Mouse (Mus musculus) liver, embryonic 15.5 days (tissue): Measurements from ENCODE around the gene 1810010H24Rik. TPM values are rescaled to one million over a fixed set of nuclear protein-coding genes. Genes with fewer than 3 reads are reported as not detected.
A peak's percentile ranks its signal among the peaks of the same experiment; 100 is the strongest.
"Not testable (repeated sequence)": the region's sequence is repeated elsewhere in the genome, so short reads cannot be mapped to it uniquely, and the experiment has no call there.

Experiments
- ATAC-seq: fragments of 200-750 bp; cut with Nextera tagmentation; 2 replicates; pipeline ENCODE4 v1.8.0; 2017; ENCODE audit warnings: moderate number of reproducible peaks, mild to moderate bottlenecking, moderate library complexity; ENCODE audit not compliant: insufficient read depth
- H3K27ac ChIP-seq: fragments of 300-500 bp; sonication (generic); replicated peaks from 2 replicates; pipeline ENCODE4 v1.5.1; 2015; ENCODE audit warnings: mild to moderate bottlenecking, inconsistent platforms
- H3K27me3 ChIP-seq: fragments of 300-500 bp; sonication (generic); 2 replicates; pipeline ENCODE4 v1.6.1; 2015; ENCODE audit warnings: mild to moderate bottlenecking, inconsistent platforms
- H3K36me3 ChIP-seq: fragments of 300-500 bp; sonication (generic); replicated peaks from 2 replicates; pipeline ENCODE4 v1.6.1; 2015; ENCODE audit warnings: moderate library complexity, mild to moderate bottlenecking, inconsistent platforms
- H3K4me1 ChIP-seq: fragments of 300-500 bp; sonication (generic); replicated peaks from 2 replicates; pipeline ENCODE4 v1.6.1; 2015; ENCODE audit warnings: inconsistent platforms
- H3K4me2 ChIP-seq: fragments of 300-500 bp; sonication (generic); 2 replicates; pipeline ENCODE4 v1.6.1; 2015; ENCODE audit warnings: moderate library complexity, mild to moderate bottlenecking, inconsistent platforms
- H3K4me3 ChIP-seq: fragments of 300-500 bp; sonication (generic); replicated peaks from 2 replicates; pipeline ENCODE4 v1.5.1; 2015; ENCODE audit warnings: mild to moderate bottlenecking, inconsistent platforms
- H3K9ac ChIP-seq: fragments of 300-500 bp; sonication (generic); 2 replicates; pipeline ENCODE4 v1.6.1; 2015; ENCODE audit warnings: moderate library complexity, mild to moderate bottlenecking, inconsistent platforms
- H3K9me3 ChIP-seq: fragments of 300-500 bp; sonication (generic); replicated peaks from 2 replicates; pipeline ENCODE4 v1.6.1; 2016; ENCODE audit warnings: inconsistent platforms
- WGBS: fragments of 180-500 bp; shearing (Covaris S2); methylation state at CpG from one replicate; pipeline ENCODE4 v1.1.7; 2015; ENCODE audit warnings: mixed read lengths; ENCODE audit not compliant: insufficient replicate concordance; 5-methylcytosine and 5-hydroxymethylcytosine counted together
- polyA plus RNA-seq: library from polyadenylated mRNA; unstranded; fragments of >200 nt; fragmentation: Nextera tagmentation; extraction: Ambion mirVana; gene quantifications from 2 replicates; pipeline ENCODE4 v1.2.1, GENCODE M21; 2015

1810010H24Rik gene
- polyA plus RNA-seq, 1 experiment from 2014 or later, result 4.5 TPM

- Histone ChIP-seq H3K4me1 (peaks cover 15% of the 10 kb centered on the region), H3K9ac (no peak overlapping the region), H3K9me3 (no peaks in the 10 kb centered on the region), H3K27ac (peak overlapping the region; percentile 49), H3K36me3 (peaks cover 67% of the 10 kb centered on the region), H3K4me3 (no peak overlapping the region), H3K27me3 (no peaks in the 10 kb centered on the region), H3K4me2 (peak overlapping the region; percentile 42)
- ATAC-seq, result peak; percentile 78
- WGBS, result 11% methylated on average over 5 of the region's 5 CpGs
Measured at GRCm38 (mm10) chr11:107044321-107044720, 18.8 kb downstream of the 1810010H24Rik start.

GRCm38 (mm10) chr11:107045546-107045945 is 20.1 kb downstream of the 1810010H24Rik start:
- H3K4me2 ChIP-seq, result no peak overlapping the region
- no peak for ATAC-seq

GRCm38 (mm10) chr11:107046766-107047620 is 21.5 kb downstream of the 1810010H24Rik start:
- Histone ChIP-seq H3K27ac (no peak overlapping the region), H3K4me3 (no peak overlapping the region), H3K9ac (no peak overlapping the region), H3K4me1 (peaks cover 15% of the 10 kb centered on the region), H3K9me3 (no peaks in the 10 kb centered on the region), H3K27me3 (no peaks in the 10 kb centered on the region), H3K4me2 (no peak overlapping the region), H3K36me3 (peaks cover 59% of the 10 kb centered on the region)
- 81% methylated on average over 15 of the region's 15 CpGs for WGBS
- no peak for ATAC-seq

More at GRCm38 (mm10) chr11:107045546-107045945, 20.1 kb downstream of the 1810010H24Rik start:
- peaks cover 63% of the 10 kb centered on the region for H3K36me3 ChIP-seq
- no peak overlapping the region for H3K27ac ChIP-seq
- 81% methylated on average over 4 of the region's 4 CpGs for WGBS
- peaks cover 15% of the 10 kb centered on the region for H3K4me1 ChIP-seq
- H3K9me3 ChIP-seq, result no peaks in the 10 kb centered on the region
- H3K9ac ChIP-seq, result no peak overlapping the region
- H3K4me3 ChIP-seq, result no peak overlapping the region
- no peaks in the 10 kb centered on the region for H3K27me3 ChIP-seq

GRCm38 (mm10) chr11:107054870-107055269 is 29.4 kb downstream of the 1810010H24Rik start:
- no peak overlapping the region for H3K4me3 ChIP-seq
- H3K36me3 ChIP-seq, result peaks cover 86% of the 10 kb centered on the region
- peak; percentile 74 for ATAC-seq
- peaks cover 4% of the 10 kb centered on the region; the same call in 1 of the 2 replicates for H3K4me1 ChIP-seq
- 75% methylated on average over 6 of the region's 6 CpGs for WGBS
- H3K9me3 ChIP-seq, result no peaks in the 10 kb centered on the region
- H3K27ac ChIP-seq, result no peak overlapping the region
- no peak overlapping the region for H3K9ac ChIP-seq
- H3K27me3 ChIP-seq, result no peaks in the 10 kb centered on the region
- H3K4me2 ChIP-seq, result no peak overlapping the region

GRCm38 (mm10) chr11:107057391-107057790 is 31.9 kb downstream of the 1810010H24Rik start:
- Histone ChIP-seq H3K27ac (no peak overlapping the region), H3K4me1 (peaks cover 4% of the 10 kb centered on the region; the same call in 1 of the 2 replicates), H3K4me2 (no peak overlapping the region), H3K27me3 (no peaks in the 10 kb centered on the region), H3K9me3 (no peaks in the 10 kb centered on the region), H3K4me3 (no peak overlapping the region), H3K36me3 (peaks cover 96% of the 10 kb centered on the region), H3K9ac (no peak overlapping the region)
- ATAC-seq, result no peak
- 86% methylated on average over 6 of the region's 6 CpGs for WGBS

- not testable (repeated sequence) for ATAC-seq, H3K4me2 ChIP-seq, H3K9me3 ChIP-seq, H3K4me3 ChIP-seq, H3K27ac ChIP-seq, H3K9ac ChIP-seq, H3K27me3 ChIP-seq, H3K4me1 ChIP-seq
- 53% methylated on average over 3 of the region's 3 CpGs for WGBS
- peaks cover 91% of the 10 kb centered on the region for H3K36me3 ChIP-seq
Measured at GRCm38 (mm10) chr11:107059634-107060033, 34.2 kb downstream of the 1810010H24Rik start.

- no peak overlapping the region for H3K4me2 ChIP-seq
- H3K4me1 ChIP-seq, result peaks cover 4% of the 10 kb centered on the region; the same call in 1 of the 2 replicates
- ATAC-seq, result no peak
- no peak overlapping the region for H3K4me3 ChIP-seq
- H3K9ac ChIP-seq, result no peak overlapping the region
- WGBS, result 65% methylated on average over 1 of the region's 1 CpGs
- H3K27me3 ChIP-seq, result no peaks in the 10 kb centered on the region
- no peaks in the 10 kb centered on the region for H3K9me3 ChIP-seq
- H3K36me3 ChIP-seq, result peaks cover 91% of the 10 kb centered on the region
- H3K27ac ChIP-seq, result no peak overlapping the region
Measured at GRCm38 (mm10) chr11:107060941-107061340, 35.5 kb downstream of the 1810010H24Rik start.

GRCm38 (mm10) chr11:107063067-107063466 is 37.6 kb downstream of the 1810010H24Rik start:
- Histone ChIP-seq H3K4me2 (no peak overlapping the region), H3K4me1 (peaks cover 4% of the 10 kb centered on the region; the same call in 1 of the 2 replicates), H3K9me3 (no peaks in the 10 kb centered on the region), H3K9ac (no peak overlapping the region), H3K36me3 (peaks cover 92% of the 10 kb centered on the region), H3K4me3 (no peak overlapping the region), H3K27ac (no peak overlapping the region), H3K27me3 (no peaks in the 10 kb centered on the region)
- WGBS, result 83% methylated on average over 3 of the region's 3 CpGs
- ATAC-seq, result no peak

GRCm38 (mm10) chr11:107064590-107064989 is 39.1 kb downstream of the 1810010H24Rik start:
- Histone ChIP-seq H3K4me2 (no peak overlapping the region), H3K36me3 (peaks cover 86% of the 10 kb centered on the region), H3K4me1 (no peaks in the 10 kb centered on the region), H3K9ac (no peak overlapping the region), H3K27ac (no peak overlapping the region), H3K27me3 (no peaks in the 10 kb centered on the region), H3K9me3 (no peaks in the 10 kb centered on the region), H3K4me3 (no peak overlapping the region)
- no peak for ATAC-seq
- WGBS, result 73% methylated on average over 1 of the region's 1 CpGs

GRCm38 (mm10) chr11:107065216-107065785 is 39.8 kb downstream of the 1810010H24Rik start:
- Histone ChIP-seq H3K4me2 (no peak overlapping the region), H3K36me3 (peaks cover 85% of the 10 kb centered on the region), H3K4me1 (no peaks in the 10 kb centered on the region), H3K4me3 (no peak overlapping the region), H3K27me3 (no peaks in the 10 kb centered on the region), H3K9me3 (no peaks in the 10 kb centered on the region), H3K27ac (no peak overlapping the region), H3K9ac (no peak overlapping the region)
- ATAC-seq, result no peak
- 79% methylated on average over 11 of the region's 11 CpGs for WGBS
